Mouse (Mus musculus) ES-Bruce4 (cell line): ENCODE measurements around the gene Mthfd2l. TPM values are rescaled to one million over a fixed set of nuclear protein-coding genes. Genes with fewer than 3 reads are reported as not detected.

Source experiments
- H3K27ac ChIP-seq: 2 replicates; pipeline ENCODE4 v1.5.1; 2012; ENCODE audit warnings: low read length, inconsistent platforms; ENCODE audit not compliant: insufficient read depth
- H3K27me3 ChIP-seq: 2 replicates; pipeline ENCODE4 v1.6.1; 2012; ENCODE audit warnings: mild to moderate bottlenecking, low read length, inconsistent platforms; ENCODE audit not compliant: control insufficient read depth, poor library complexity, insufficient read depth, severe bottlenecking
- H3K36me3 ChIP-seq: 2 replicates; pipeline ENCODE4 v1.6.1; 2012; ENCODE audit warnings: inconsistent platforms, mild to moderate bottlenecking, low read length, moderate library complexity; ENCODE audit not compliant: control insufficient read depth, poor library complexity, insufficient read depth, severe bottlenecking
- H3K4me1 ChIP-seq: one replicate; pipeline ENCODE4 v1.8.1; 2011; ENCODE audit warnings: low read length; ENCODE audit not compliant: control insufficient read depth, insufficient read depth
- H3K4me3 ChIP-seq: 2 replicates; pipeline ENCODE4 v1.5.1; 2011; ENCODE audit warnings: low read depth, mild to moderate bottlenecking, low read length
- H3K9ac ChIP-seq: 2 replicates; pipeline ENCODE4 v1.6.1; 2012; ENCODE audit warnings: low read depth, mild to moderate bottlenecking, inconsistent platforms; ENCODE audit not compliant: poor library complexity, severe bottlenecking
- H3K9me3 ChIP-seq: replicated peaks from 2 replicates; pipeline ENCODE4 v1.6.1; 2012; ENCODE audit warnings: mild to moderate bottlenecking, low read length, inconsistent platforms; ENCODE audit not compliant: control insufficient read depth, poor library complexity, insufficient read depth, severe bottlenecking
- CTCF ChIP-seq: IDR thresholded peaks from one replicate; pipeline ENCODE4 v1.8.1; 2011; ENCODE audit warnings: low read depth, low read length
- EP300 ChIP-seq: IDR thresholded peaks from 2 replicates; pipeline ENCODE4 v1.6.1; 2011; ENCODE audit warnings: low read depth, low read length; ENCODE audit not compliant: insufficient read depth
- POLR2A ChIP-seq: IDR thresholded peaks from one replicate; pipeline ENCODE4 v1.8.1; 2011; ENCODE audit warnings: low read length; ENCODE audit not compliant: insufficient read depth
- polyA plus RNA-seq: library from polyadenylated mRNA; stranded (reverse); fragments of >200 nt; gene quantifications from 2 replicates; pipeline ENCODE4 v1.2.4, GENCODE M21; 2011; ENCODE audit warnings: low read depth; ENCODE audit not compliant: missing spikeins, insufficient read depth, insufficient read length

Mthfd2l gene
- polyA plus RNA-seq, 1 experiment = 9.8 TPM

DNA sequence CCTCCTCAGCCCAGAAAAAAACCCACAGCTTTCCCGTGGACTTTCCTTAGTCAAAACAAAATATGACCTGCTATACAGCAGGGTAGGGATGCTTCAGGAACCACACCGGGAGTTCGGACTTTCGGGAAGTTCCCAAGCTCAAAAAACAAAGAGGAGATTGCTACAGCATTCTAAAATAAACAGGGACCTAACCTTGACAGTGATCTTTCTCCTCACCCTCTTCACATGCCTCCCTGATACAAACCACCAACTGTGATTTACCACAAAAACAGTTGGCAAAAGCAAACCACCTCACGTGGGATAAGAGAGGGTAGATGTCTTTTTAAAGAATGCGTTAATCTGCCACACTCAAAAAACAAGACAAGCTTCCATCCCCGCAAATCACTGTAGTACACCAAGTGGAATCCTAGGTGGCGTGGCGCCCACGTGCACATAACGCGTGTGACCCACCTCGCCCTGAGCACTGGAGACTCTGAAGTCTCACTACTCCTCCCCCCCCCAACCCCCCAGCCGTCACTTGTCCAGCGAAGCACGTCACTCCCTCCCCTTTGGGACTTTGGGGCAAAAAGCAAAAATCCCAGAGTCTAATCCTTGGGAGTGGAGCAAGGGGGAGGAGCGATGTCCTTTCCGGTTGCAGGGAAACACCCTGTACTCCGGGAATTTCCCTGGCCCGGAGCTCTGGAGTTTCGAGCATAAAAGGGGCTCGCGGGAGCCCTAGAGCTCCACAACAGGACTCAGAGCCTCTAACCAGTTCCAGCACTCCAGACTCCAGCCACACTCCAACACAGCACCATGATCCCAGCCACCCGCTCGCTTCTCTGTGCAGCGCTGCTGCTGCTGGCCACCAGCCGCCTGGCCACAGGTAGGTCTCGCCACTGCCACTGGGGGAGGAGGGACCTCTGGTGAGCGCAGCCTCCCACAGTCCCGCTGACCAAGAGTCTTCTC is 40.1 kb upstream of the Mthfd2l start, which contains the start of gene Cxcl1:
Gene Cxcl1, plus strand, starts transcription at position 723 of the 945 bp plus-strand sequence.
- H3K36me3 ChIP-seq = no peaks in the 10 kb centered on the region
- no peak within 1 kb of the TSS for H3K27ac ChIP-seq
- no peaks in the 10 kb centered on the region for H3K27me3 ChIP-seq
- no peaks in the 10 kb centered on the region for H3K4me1 ChIP-seq
- no peak within 1 kb of the TSS for H3K4me3 ChIP-seq
- TF ChIP-seq POLR2A = no peak
- no peak for TF ChIP-seq EP300
- no peak for TF ChIP-seq CTCF
- H3K9me3 ChIP-seq = 0 out of 2 replicates have a peak, but pooled peaks cover 3% of the 10 kb centered on the region
- no peak within 1 kb of the TSS for H3K9ac ChIP-seq

- no peak overlapping the region for H3K4me3 ChIP-seq
- no peak overlapping the region for H3K27ac ChIP-seq
- H3K9ac ChIP-seq = no peak overlapping the region
Measured at GRCm38 (mm10) chr5:90891464-90891813, 39.5 kb upstream of the Mthfd2l start.

GRCm38 (mm10) chr5:90894231-90894630 is 36.7 kb upstream of the Mthfd2l start:
- Histone ChIP-seq H3K9ac (no peak overlapping the region), H3K27ac (no peak overlapping the region), H3K27me3 (no peaks in the 10 kb centered on the region), H3K9me3 (0 out of 2 replicates have a peak, but pooled peaks cover 3% of the 10 kb centered on the region), H3K36me3 (no peaks in the 10 kb centered on the region), H3K4me3 (no peak overlapping the region), H3K4me1 (no peaks in the 10 kb centered on the region)
- TF ChIP-seq EP300 = no peak
- no peak for TF ChIP-seq CTCF
- TF ChIP-seq POLR2A = no peak

More at GRCm38 (mm10) chr5:90891464-90891813, 39.5 kb upstream of the Mthfd2l start:
- TF ChIP-seq CTCF (no peak), POLR2A (no peak), EP300 (no peak)
- Histone ChIP-seq H3K27me3 (no peaks in the 10 kb centered on the region), H3K36me3 (no peaks in the 10 kb centered on the region), H3K4me1 (no peaks in the 10 kb centered on the region), H3K9me3 (0 out of 2 replicates have a peak, but pooled peaks cover 3% of the 10 kb centered on the region)

DNA sequence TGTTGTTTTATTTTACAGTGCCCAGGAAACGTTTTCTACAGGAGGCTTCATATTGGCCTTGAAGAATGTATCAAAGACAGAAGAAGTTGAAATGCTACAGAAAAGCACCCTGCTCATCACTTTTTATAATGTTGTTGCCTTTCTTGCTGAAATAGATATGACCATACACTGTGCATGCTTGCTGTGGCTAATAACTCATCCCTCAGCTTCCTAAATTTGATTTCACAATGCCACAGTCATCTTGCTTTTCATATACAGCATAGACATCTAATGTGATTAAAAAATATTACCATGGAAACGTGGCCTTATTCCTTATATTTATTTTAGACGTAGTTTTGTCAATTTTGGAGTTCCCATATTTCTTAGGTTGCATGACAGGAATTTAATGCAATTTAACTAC is 33.5 kb upstream of the Mthfd2l start:
- Histone ChIP-seq H3K4me1 (no peaks in the 10 kb centered on the region), H3K36me3 (no peaks in the 10 kb centered on the region), H3K4me3 (no peak overlapping the region), H3K27me3 (no peaks in the 10 kb centered on the region), H3K27ac (no peak overlapping the region), H3K9ac (no peak overlapping the region), H3K9me3 (no peaks in the 10 kb centered on the region)
- TF ChIP-seq EP300 (no peak), POLR2A (no peak), CTCF (no peak)

DNA sequence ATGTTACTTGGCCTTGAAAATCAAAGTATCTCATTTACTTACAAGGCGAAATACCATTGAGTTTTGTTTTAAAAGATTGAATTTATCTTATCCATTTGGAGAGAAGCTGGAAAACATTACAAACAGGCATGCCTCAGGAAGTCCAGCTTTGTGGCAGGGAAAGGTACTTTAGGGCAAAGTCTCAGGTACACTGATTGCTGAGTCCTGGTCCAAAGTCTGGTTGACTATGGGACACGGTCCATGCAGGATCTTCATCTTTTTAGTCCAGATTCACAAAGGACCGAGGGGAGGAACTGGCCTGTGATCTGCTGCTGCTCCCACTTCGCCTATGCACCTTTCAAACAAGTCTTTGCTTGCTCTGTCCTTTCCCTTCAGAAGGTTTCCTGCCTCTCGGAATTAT is 31.6 kb upstream of the Mthfd2l start:
- no peak for TF ChIP-seq CTCF
- TF ChIP-seq POLR2A = no peak
- no peak for TF ChIP-seq EP300
- Histone ChIP-seq H3K4me1 (no peaks in the 10 kb centered on the region), H3K4me3 (no peak overlapping the region), H3K9me3 (no peaks in the 10 kb centered on the region), H3K36me3 (no peaks in the 10 kb centered on the region), H3K9ac (no peak overlapping the region), H3K27me3 (no peaks in the 10 kb centered on the region), H3K27ac (no peak overlapping the region)

GRCm38 (mm10) chr5:90900147-90900546 is 30.8 kb upstream of the Mthfd2l start:
- Histone ChIP-seq H3K36me3 (no peaks in the 10 kb centered on the region), H3K27me3 (no peaks in the 10 kb centered on the region), H3K9ac (no peak overlapping the region), H3K4me3 (no peak overlapping the region), H3K27ac (no peak overlapping the region), H3K9me3 (no peaks in the 10 kb centered on the region), H3K4me1 (no peaks in the 10 kb centered on the region)
- no peak for TF ChIP-seq CTCF
- no peak for TF ChIP-seq EP300
- TF ChIP-seq POLR2A = no peak
